Mouse (Mus musculus): Measurements from ENCODE around the gene Bloc1s3. TPM values are rescaled to one million over a fixed set of nuclear protein-coding genes. Genes with fewer than 3 reads are reported as not detected.

The Bloc1s3 gene
- total and polyA plus RNA-seq, 3 experiments, result 4.9 to 8.0 (median 6.7) TPM

GRCm38 (mm10) chr7:19460500-19460899 is 47.7 kb downstream of the Bloc1s3 start:
- Histone ChIP-seq H3K36me3 (replicated peaks in 1 of 2; ENCODE audit: control insufficient read depth in 1 of 2, insufficient read depth in 1 of 2, low read length in 1 of 2) (peaks cover 0 to 14% of the 10 kb centered on the region in 2 experiments), H3K9me3 (replicated peaks; ENCODE audit: low read length) (no peaks in the 10 kb centered on the region), H3K27me3 (replicated peaks) (peaks cover 26% of the 10 kb centered on the region), H3K4me2 (ENCODE audit: insufficient read depth, low read depth, poor library complexity, severe bottlenecking) (no peak overlapping the region), H3K79me2 (replicated peaks; ENCODE audit: control insufficient read depth, extremely low read depth, insufficient read depth, poor library complexity, severe bottlenecking) (no peaks in the 10 kb centered on the region), H3K4me3 (replicated peaks in 1 of 3; ENCODE audit: low read depth in 2 of 3, low read length in 2 of 3, poor library complexity in 1 of 3) (no peak overlapping the region), H3K27ac (ENCODE audit: insufficient read depth, low read depth) (no peak overlapping the region), H3K4me1 (ENCODE audit: control insufficient read depth in 1 of 2, insufficient read depth in 2 of 2) (peaks cover 5 to 27% of the 10 kb centered on the region in 2 experiments), H3K9ac (ENCODE audit: insufficient read depth, low read depth) (no peak overlapping the region)
- dilution Hi-C loops (cut with MboI; ENCODE audit: extremely low pct_ligation_motif_present, extremely low pct_unique_long_range_greater_than_20kb, low sequenced_read_pairs) (no loop called here), in situ Hi-C loops (cut with MboI; ENCODE audit: low pct_ligation_motif_present, low pct_unique_long_range_greater_than_20kb, low sequenced_read_pairs) (no loop called here)
- DNase-seq (ENCODE audit: extremely low read depth), result no peak
- TF ChIP-seq CHD2 (IDR thresholded peaks at IDR 0.05; ENCODE audit: low read length), result no peak
- no peak for TF ChIP-seq ELF1 (IDR thresholded peaks at IDR 0.05; ENCODE audit: low read depth, low read length)
- no peak for TF ChIP-seq CHD1 (IDR thresholded peaks at IDR 0.05; ENCODE audit: low read depth, low read length)
- TF ChIP-seq MAZ (IDR thresholded peaks at IDR 0.05; ENCODE audit: low read depth, low read length), result no peak

GRCm38 (mm10) chr7:19459144-19459870 is 48.9 kb downstream of the Bloc1s3 start:
- H3K27me3 ChIP-seq (replicated peaks), result peaks cover 15% of the 10 kb centered on the region
- H3K9ac ChIP-seq (ENCODE audit: insufficient read depth, low read depth), result peak overlapping the region; percentile 53; the same call in 1 of the 2 replicates
- peak overlapping the region; percentile 40 to 78 (median 65) for H3K4me3 ChIP-seq (replicated peaks in 1 of 3; ENCODE audit: low read depth in 2 of 3, low read length in 2 of 3, poor library complexity in 1 of 3)
- H3K4me1 ChIP-seq (ENCODE audit: control insufficient read depth in 1 of 2, insufficient read depth in 2 of 2), result peaks cover 5 to 27% of the 10 kb centered on the region in 2 experiments
- no peak overlapping the region for H3K27ac ChIP-seq (ENCODE audit: insufficient read depth, low read depth)
- no peaks in the 10 kb centered on the region for H3K9me3 ChIP-seq (replicated peaks; ENCODE audit: low read length)
- peaks cover 0 to 18% of the 10 kb centered on the region in 2 experiments for H3K36me3 ChIP-seq (replicated peaks in 1 of 2; ENCODE audit: control insufficient read depth in 1 of 2, insufficient read depth in 1 of 2, low read length in 1 of 2)
- peaks cover 4% of the 10 kb centered on the region; the same call in 1 of the 2 replicates for H3K79me2 ChIP-seq (replicated peaks; ENCODE audit: control insufficient read depth, extremely low read depth, insufficient read depth, poor library complexity, severe bottlenecking)
- H3K4me2 ChIP-seq (ENCODE audit: insufficient read depth, low read depth, poor library complexity, severe bottlenecking), result peak overlapping the region; percentile 97
- in situ Hi-C loops (cut with MboI; ENCODE audit: low pct_ligation_motif_present, low pct_unique_long_range_greater_than_20kb, low sequenced_read_pairs), result no loop called here
- dilution Hi-C loops (cut with MboI; ENCODE audit: extremely low pct_ligation_motif_present, extremely low pct_unique_long_range_greater_than_20kb, low sequenced_read_pairs), result no loop called here
- no peak for DNase-seq (ENCODE audit: extremely low read depth)
- TF ChIP-seq CHD1 (IDR thresholded peaks at IDR 0.05; ENCODE audit: low read depth, low read length) (no peak), ZKSCAN1 (IDR thresholded peaks at IDR 0.05; ENCODE audit: borderline replicate concordance, low read depth, low read length) (no peak), E2F4 (IDR thresholded peaks at IDR 0.05; ENCODE audit: insufficient replicate concordance, low read depth, low read length) (no peak), JUND (conservative IDR thresholded peaks at IDR 0.05; ENCODE audit: low read depth, low read length) (no peak), HCFC1 (IDR thresholded peaks at IDR 0.05; ENCODE audit: low read depth, low read length) (no peak), TCF12 (IDR thresholded peaks at IDR 0.05; ENCODE audit: low read depth, low read length) (no peak), USF2 (conservative IDR thresholded peaks at IDR 0.05; ENCODE audit: low read depth, low read length) (no peak), CTCF (conservative IDR thresholded peaks at IDR 0.05 in 1 of 2, IDR thresholded peaks at IDR 0.05 in 1 of 2; ENCODE audit: low read depth in 2 of 2, low read length in 2 of 2) (no peak), ZC3H11A (IDR thresholded peaks at IDR 0.05; ENCODE audit: low read depth, low read length) (no peak), MAFK (IDR thresholded peaks at IDR 0.05; ENCODE audit: insufficient replicate concordance, low read length) (no peak), EP300 (IDR thresholded peaks at IDR 0.05; ENCODE audit: low read length) (no peak), RCOR1 (conservative IDR thresholded peaks at IDR 0.05; ENCODE audit: low read depth, low read length) (no peak)

Data from CH12.LX (cell line).